Mouse (Mus musculus): ENCODE results near the gene Sorbs1. TPM values are rescaled to one million over a fixed set of nuclear protein-coding genes. Genes with fewer than 3 reads are reported as not detected.

Sorbs1 gene
- total and polyA plus RNA-seq, 3 experiments, result 2.1 to 6.2 (median 3.6) TPM

GRCm38 (mm10) chr19:40410109-40410508, 103.5 kb downstream of the Sorbs1 start:
- Histone ChIP-seq H3K27ac (ENCODE audit: insufficient read depth, low read depth) (no peak overlapping the region), H3K27me3 (replicated peaks) (no peaks in the 10 kb centered on the region), H3K4me3 (replicated peaks in 1 of 3; ENCODE audit: low read depth in 2 of 3, low read length in 2 of 3, poor library complexity in 1 of 3) (no peak overlapping the region), H3K4me1 (ENCODE audit: control insufficient read depth in 1 of 2, insufficient read depth in 2 of 2) (0 out of 4 replicates have a peak, but pooled peaks cover 0 to 6% of the 10 kb centered on the region in 2 experiments), H3K79me2 (replicated peaks; ENCODE audit: control insufficient read depth, extremely low read depth, insufficient read depth, poor library complexity, severe bottlenecking) (no peaks in the 10 kb centered on the region), H3K9ac (ENCODE audit: insufficient read depth, low read depth) (no peak overlapping the region), H3K9me3 (replicated peaks; ENCODE audit: low read length) (no peaks in the 10 kb centered on the region), H3K4me2 (ENCODE audit: insufficient read depth, low read depth, poor library complexity, severe bottlenecking) (no peak overlapping the region), H3K36me3 (replicated peaks in 1 of 2; ENCODE audit: control insufficient read depth in 1 of 2, insufficient read depth in 1 of 2, low read length in 1 of 2) (no peaks in the 10 kb centered on the region)
- dilution Hi-C loops (cut with MboI; ENCODE audit: extremely low pct_ligation_motif_present, extremely low pct_unique_long_range_greater_than_20kb, low sequenced_read_pairs), result no loop called here
- no peak for DNase-seq (ENCODE audit: extremely low read depth)
- in situ Hi-C loops (cut with MboI; ENCODE audit: low pct_ligation_motif_present, low pct_unique_long_range_greater_than_20kb, low sequenced_read_pairs), result no loop called here
- TF ChIP-seq ETS1 (conservative IDR thresholded peaks at IDR 0.05; ENCODE audit: low read depth, low read length) (no peak), USF2 (conservative IDR thresholded peaks at IDR 0.05; ENCODE audit: low read depth, low read length) (no peak), CTCF (conservative IDR thresholded peaks at IDR 0.05 in 1 of 2, IDR thresholded peaks at IDR 0.05 in 1 of 2; ENCODE audit: low read depth in 2 of 2, low read length in 2 of 2) (no peak), JUN (IDR thresholded peaks at IDR 0.05; ENCODE audit: insufficient read depth, low read depth, low read length) (no peak), SMC3 (IDR thresholded peaks at IDR 0.05; ENCODE audit: low read depth, low read length) (no peak), NRF1 (IDR thresholded peaks at IDR 0.05; ENCODE audit: low read depth, low read length) (no peak), KAT2A (IDR thresholded peaks at IDR 0.05; ENCODE audit: insufficient replicate concordance, low read length) (no peak), ELF1 (IDR thresholded peaks at IDR 0.05; ENCODE audit: low read depth, low read length) (no peak), E2F4 (IDR thresholded peaks at IDR 0.05; ENCODE audit: insufficient replicate concordance, low read depth, low read length) (no peak), PAX5 (IDR thresholded peaks at IDR 0.05; ENCODE audit: low read length) (no peak), NELFE (IDR thresholded peaks at IDR 0.05; ENCODE audit: low read depth, low read length) (no peak), ZMIZ1 (IDR thresholded peaks at IDR 0.05; ENCODE audit: low read depth, low read length) (no peak), BHLHE40 (IDR thresholded peaks at IDR 0.05; ENCODE audit: low read depth, low read length) (no peak), RCOR1 (conservative IDR thresholded peaks at IDR 0.05; ENCODE audit: low read depth, low read length) (no peak), MEF2A (IDR thresholded peaks at IDR 0.05; ENCODE audit: borderline replicate concordance, low read depth, low read length) (no peak), ZNF384 (IDR thresholded peaks at IDR 0.05; ENCODE audit: low read depth, low read length) (no peak), EP300 (IDR thresholded peaks at IDR 0.05; ENCODE audit: low read length) (no peak), POLR2AphosphoS2 (IDR thresholded peaks at IDR 0.05; ENCODE audit: low read depth, low read length) (no peak), MAX (IDR thresholded peaks at IDR 0.05; ENCODE audit: low read length) (no peak)

- no peak overlapping the region for H3K27ac ChIP-seq (ENCODE audit: insufficient read depth, low read depth)
- DNase-seq (ENCODE audit: extremely low read depth), result no peak
- no peak for TF ChIP-seq TCF12 (IDR thresholded peaks at IDR 0.05; ENCODE audit: low read depth, low read length)
- TF ChIP-seq ETS1 (conservative IDR thresholded peaks at IDR 0.05; ENCODE audit: low read depth, low read length), result no peak
- no peak for TF ChIP-seq ZNF384 (IDR thresholded peaks at IDR 0.05; ENCODE audit: low read depth, low read length)
- TF ChIP-seq USF2 (conservative IDR thresholded peaks at IDR 0.05; ENCODE audit: low read depth, low read length), result no peak
- no peaks in the 10 kb centered on the region for H3K36me3 ChIP-seq (replicated peaks in 1 of 2; ENCODE audit: control insufficient read depth in 1 of 2, insufficient read depth in 1 of 2, low read length in 1 of 2)
- H3K4me2 ChIP-seq (ENCODE audit: insufficient read depth, low read depth, poor library complexity, severe bottlenecking), result no peak overlapping the region
- H3K9ac ChIP-seq (ENCODE audit: insufficient read depth, low read depth), result no peak overlapping the region
- dilution Hi-C loops (cut with MboI; ENCODE audit: extremely low pct_ligation_motif_present, extremely low pct_unique_long_range_greater_than_20kb, low sequenced_read_pairs), result no loop called here
- in situ Hi-C loops (cut with MboI; ENCODE audit: low pct_ligation_motif_present, low pct_unique_long_range_greater_than_20kb, low sequenced_read_pairs), result no loop called here
- H3K9me3 ChIP-seq (replicated peaks; ENCODE audit: low read length), result no peaks in the 10 kb centered on the region
- H3K4me1 ChIP-seq (ENCODE audit: control insufficient read depth in 1 of 2, insufficient read depth in 2 of 2), result peaks cover 0 to 6% of the 10 kb centered on the region in 2 experiments; a peak in 2 of 4 replicates
- H3K27me3 ChIP-seq (replicated peaks), result no peaks in the 10 kb centered on the region
- no peak overlapping the region for H3K4me3 ChIP-seq (replicated peaks in 1 of 3; ENCODE audit: low read depth in 2 of 3, low read length in 2 of 3, poor library complexity in 1 of 3)
- no peaks in the 10 kb centered on the region for H3K79me2 ChIP-seq (replicated peaks; ENCODE audit: control insufficient read depth, extremely low read depth, insufficient read depth, poor library complexity, severe bottlenecking)
Observed at GRCm38 (mm10) chr19:40409500-40410035, 104.0 kb downstream of the Sorbs1 start.

Data from CH12.LX (cell line).